Mouse (Mus musculus) embryonic facial prominence, embryonic 13.5 days (tissue): ENCODE results near the gene Gm42791. TPM values are rescaled to one million over a fixed set of nuclear protein-coding genes. Genes with fewer than 3 reads are reported as not detected.
A peak's percentile ranks its signal among the peaks of the same experiment; 100 is the strongest.

Experiments
- ATAC-seq: fragments of 200-750 bp; cut with Nextera tagmentation; 2 replicates; pipeline ENCODE4 v1.8.0; 2017; ENCODE audit warnings: low read depth; ENCODE audit not compliant: insufficient number of reproducible peaks, insufficient read depth, low FRiP score, low TSS enrichment
- H3K27ac ChIP-seq: fragments of 300-500 bp; sonication (generic); 2 replicates; pipeline ENCODE4 v1.5.1; 2015; ENCODE audit warnings: moderate library complexity, mild to moderate bottlenecking, inconsistent platforms
- H3K27me3 ChIP-seq: fragments of 300-500 bp; sonication (generic); 2 replicates; pipeline ENCODE4 v1.6.1; 2015; ENCODE audit warnings: mild to moderate bottlenecking, inconsistent platforms
- H3K36me3 ChIP-seq: fragments of 300-500 bp; sonication (generic); 2 replicates; pipeline ENCODE4 v1.6.1; 2015; ENCODE audit warnings: mild to moderate bottlenecking, inconsistent platforms
- H3K4me1 ChIP-seq: fragments of 300-500 bp; sonication (generic); 2 replicates; pipeline ENCODE4 v1.6.1; 2015; ENCODE audit warnings: inconsistent platforms
- H3K4me2 ChIP-seq: fragments of 300-500 bp; sonication (generic); 2 replicates; pipeline ENCODE4 v1.6.1; 2015; ENCODE audit warnings: moderate library complexity, mild to moderate bottlenecking, inconsistent platforms
- H3K4me3 ChIP-seq: fragments of 300-500 bp; sonication (generic); 2 replicates; pipeline ENCODE4 v1.5.1; 2015; ENCODE audit warnings: mild to moderate bottlenecking, inconsistent platforms
- H3K9ac ChIP-seq: fragments of 300-500 bp; sonication (generic); 2 replicates; pipeline ENCODE4 v1.6.1; 2015; ENCODE audit warnings: mild to moderate bottlenecking, inconsistent platforms
- H3K9me3 ChIP-seq: fragments of 300-500 bp; sonication (generic); 2 replicates; pipeline ENCODE4 v1.6.1; 2016; ENCODE audit warnings: inconsistent platforms
- WGBS: fragments of 180-500 bp; shearing (Covaris S2); methylation state at CpG from one replicate; pipeline ENCODE4 v1.1.7; 2015; ENCODE audit warnings: mixed read lengths; 5-methylcytosine and 5-hydroxymethylcytosine counted together
- polyA plus RNA-seq: library from polyadenylated mRNA; unstranded; fragments of >200 nt; fragmentation: Nextera tagmentation; extraction: Ambion mirVana; gene quantifications from 2 replicates; pipeline ENCODE4 v1.2.1, GENCODE M21; 2015

The Gm42791 gene
- polyA plus RNA-seq, 1 experiment from 2014 or later = 1.6 TPM

DNA sequence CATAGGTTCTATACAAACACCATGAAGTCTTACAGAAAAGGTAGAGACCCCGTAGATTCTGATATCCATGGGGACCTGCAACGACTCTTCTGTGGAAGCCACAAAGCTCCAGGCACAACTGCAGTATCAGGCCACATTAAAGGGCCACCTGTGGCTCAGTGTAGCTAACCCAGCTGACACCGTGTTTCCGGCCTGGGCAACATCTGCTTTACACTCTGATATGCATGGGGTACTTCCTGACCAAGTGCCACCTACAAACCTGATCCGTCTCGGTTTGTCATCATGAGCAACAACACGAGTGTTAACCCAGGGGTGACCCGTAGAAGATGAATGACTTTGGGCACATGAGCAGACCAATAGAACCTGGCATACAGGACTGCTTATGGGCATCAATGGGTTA, 18.1 kb downstream of the Gm42791 start:
- no peak overlapping the region for H3K27ac ChIP-seq
- H3K36me3 ChIP-seq = no peaks in the 10 kb centered on the region
- WGBS = 77% methylated on average over 8 of the region's 8 CpGs
- H3K4me2 ChIP-seq = no peak overlapping the region
- no peak overlapping the region for H3K4me3 ChIP-seq
- no peaks in the 10 kb centered on the region for H3K27me3 ChIP-seq
- no peaks in the 10 kb centered on the region for H3K9me3 ChIP-seq
- H3K9ac ChIP-seq = no peak overlapping the region
- no peak for ATAC-seq
- peaks cover 31% of the 10 kb centered on the region for H3K4me1 ChIP-seq

DNA sequence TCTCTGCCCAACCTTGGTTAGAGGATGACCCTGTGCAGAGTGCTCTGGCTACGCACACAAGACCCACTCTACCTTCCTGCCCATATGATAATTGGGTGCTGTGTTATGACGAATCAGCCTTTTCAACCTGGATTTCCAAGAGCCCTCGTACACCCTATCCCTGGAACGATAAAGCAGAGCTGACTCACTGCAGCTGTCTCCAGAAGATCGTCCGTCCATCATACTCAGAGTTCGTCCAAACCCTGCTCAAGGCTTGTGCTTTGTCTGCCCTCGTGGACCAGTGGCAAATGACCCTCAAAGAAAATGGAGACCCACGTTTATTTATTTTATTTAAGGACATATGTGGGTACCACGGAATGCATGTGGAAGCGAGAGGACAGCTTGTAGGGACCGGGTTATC, 19.9 kb downstream of the Gm42791 start:
- 90% methylated on average over 12 of the region's 12 CpGs for WGBS
- no peak for ATAC-seq
- Histone ChIP-seq H3K27me3 (no peaks in the 10 kb centered on the region), H3K4me3 (no peak overlapping the region), H3K4me2 (no peak overlapping the region), H3K27ac (no peak overlapping the region), H3K9me3 (no peaks in the 10 kb centered on the region), H3K9ac (no peak overlapping the region), H3K36me3 (no peaks in the 10 kb centered on the region), H3K4me1 (peaks cover 31% of the 10 kb centered on the region)

DNA sequence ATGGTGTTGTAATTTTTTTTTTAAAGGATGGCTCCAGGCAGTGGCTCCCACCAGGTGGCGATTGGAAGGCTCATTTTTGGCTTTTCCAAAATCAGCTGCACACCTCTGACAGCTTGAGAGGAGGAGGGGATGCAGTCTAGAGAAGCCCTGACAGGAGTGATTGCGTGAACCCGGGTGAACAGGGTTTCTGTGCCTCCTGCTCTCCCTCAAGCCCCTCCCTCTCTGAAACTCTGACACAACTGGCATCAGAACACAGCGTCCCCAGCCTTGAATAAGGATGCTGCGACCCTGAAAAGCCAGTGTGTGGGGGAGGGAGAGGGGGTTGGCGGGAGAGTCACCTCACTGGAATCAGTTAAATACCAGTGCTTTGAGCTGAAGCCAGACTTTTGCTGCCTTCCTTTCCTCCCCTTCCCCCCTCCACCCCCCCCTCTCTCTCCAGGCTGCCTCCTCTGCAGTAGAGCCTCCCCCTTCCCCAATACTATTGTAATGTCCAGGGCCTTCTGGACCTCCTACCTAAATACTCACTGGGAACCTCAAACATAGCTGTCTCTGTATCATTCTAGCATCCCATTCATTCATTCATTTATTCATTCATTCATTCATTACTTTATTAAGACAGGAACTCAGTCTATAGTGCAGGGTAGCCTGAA, 21.8 kb downstream of the Gm42791 start:
- no peak for ATAC-seq
- no peak overlapping the region for H3K27ac ChIP-seq
- H3K27me3 ChIP-seq = no peaks in the 10 kb centered on the region
- no peak overlapping the region for H3K9ac ChIP-seq
- WGBS = 1% methylated on average over 6 of the region's 6 CpGs
- H3K4me1 ChIP-seq = peaks cover 33% of the 10 kb centered on the region
- peak overlapping the region; percentile 30; the same call in 1 of the 2 replicates for H3K4me2 ChIP-seq
- H3K36me3 ChIP-seq = no peaks in the 10 kb centered on the region
- no peaks in the 10 kb centered on the region for H3K9me3 ChIP-seq
- H3K4me3 ChIP-seq = no peak overlapping the region

DNA sequence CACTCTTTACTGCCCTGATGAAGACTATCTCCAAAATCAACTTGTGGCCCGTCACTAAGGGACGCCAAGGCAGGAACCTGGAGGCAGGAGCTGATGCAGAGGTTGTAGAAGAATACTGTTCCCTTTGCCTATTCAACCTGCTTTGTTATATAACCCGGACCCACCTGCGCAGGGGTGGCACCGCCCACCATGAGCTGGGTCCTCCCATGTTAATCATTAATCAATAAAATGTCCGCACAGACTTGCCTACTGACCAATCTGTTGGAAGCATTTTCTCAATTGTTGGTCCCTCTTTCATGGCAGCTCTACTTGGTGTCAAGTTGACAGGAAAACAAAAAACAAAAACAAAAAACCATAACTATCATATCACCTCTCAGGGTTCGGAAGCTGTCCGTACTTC, 22.8 kb downstream of the Gm42791 start:
- Histone ChIP-seq H3K4me1 (peaks cover 32% of the 10 kb centered on the region), H3K9me3 (no peaks in the 10 kb centered on the region), H3K36me3 (no peaks in the 10 kb centered on the region), H3K9ac (no peak overlapping the region), H3K4me3 (no peak overlapping the region), H3K27me3 (no peaks in the 10 kb centered on the region), H3K27ac (no peak overlapping the region), H3K4me2 (no peak overlapping the region)
- WGBS = 88% methylated on average over 8 of the region's 8 CpGs
- ATAC-seq = no peak

DNA sequence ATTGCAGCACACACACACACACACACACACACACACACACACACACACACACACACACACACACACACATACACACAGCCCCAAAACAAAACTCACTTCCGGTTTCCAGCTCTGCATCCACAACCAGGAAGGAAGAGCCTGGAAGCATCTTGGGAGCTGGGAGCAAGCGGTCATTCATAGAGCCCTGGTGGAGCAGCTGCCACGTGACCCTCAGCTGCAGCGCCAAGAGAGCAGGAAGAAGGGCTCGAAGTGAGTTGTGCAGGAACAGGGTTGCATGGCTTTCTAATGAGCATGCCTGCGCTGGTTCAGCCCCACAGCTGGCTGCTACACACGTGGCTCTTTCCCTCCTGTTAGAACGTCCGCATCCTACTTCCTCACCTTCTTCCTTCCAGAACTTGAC, 25.3 kb downstream of the Gm42791 start:
- Histone ChIP-seq H3K9ac (no peak overlapping the region), H3K4me2 (peak overlapping the region; percentile 14; the same call in 1 of the 2 replicates), H3K4me3 (no peak overlapping the region), H3K36me3 (no peaks in the 10 kb centered on the region), H3K27ac (peak overlapping the region; percentile 55; the same call in 1 of the 2 replicates), H3K9me3 (no peaks in the 10 kb centered on the region), H3K4me1 (peaks cover 52% of the 10 kb centered on the region), H3K27me3 (no peaks in the 10 kb centered on the region; the same call in 1 of the 2 replicates)
- no peak for ATAC-seq
- 50% methylated on average over 9 of the region's 9 CpGs for WGBS

DNA sequence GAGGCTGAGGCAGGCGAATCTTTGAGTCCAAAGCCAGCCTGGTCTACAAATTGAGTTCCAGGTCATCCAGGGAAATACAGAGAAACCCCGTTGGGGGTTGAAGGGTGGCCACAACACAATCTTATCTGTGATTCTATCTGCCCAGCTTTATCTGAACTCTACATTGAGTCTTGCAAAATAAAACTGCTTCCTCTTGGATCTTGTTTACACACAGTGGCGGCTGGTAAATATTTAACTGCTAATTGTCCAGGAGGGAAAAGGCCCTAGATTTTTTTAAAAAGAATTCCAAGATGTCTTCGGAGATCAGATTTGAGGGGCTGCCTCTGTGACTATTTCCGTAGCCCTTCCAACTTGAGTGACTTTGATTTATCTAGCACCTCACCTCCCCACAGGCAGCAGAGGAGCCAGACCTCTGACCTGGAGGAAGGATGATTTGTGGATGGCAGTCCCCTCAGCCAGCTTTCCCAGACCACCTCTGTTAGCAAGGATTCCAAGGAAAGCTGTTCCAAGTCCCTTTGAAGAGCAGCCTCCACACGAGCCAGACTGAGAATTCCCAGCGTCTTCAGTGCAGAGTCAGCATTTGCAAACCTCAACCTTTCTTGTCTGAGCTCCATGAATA, 25.9 kb downstream of the Gm42791 start:
- 69% methylated on average over 7 of the region's 7 CpGs for WGBS
- H3K36me3 ChIP-seq = no peaks in the 10 kb centered on the region
- no peak for ATAC-seq
- no peaks in the 10 kb centered on the region; the same call in 1 of the 2 replicates for H3K27me3 ChIP-seq
- H3K27ac ChIP-seq = peak overlapping the region; percentile 66
- H3K4me2 ChIP-seq = no peak overlapping the region
- H3K4me3 ChIP-seq = no peak overlapping the region
- H3K9me3 ChIP-seq = no peaks in the 10 kb centered on the region
- H3K9ac ChIP-seq = no peak overlapping the region
- H3K4me1 ChIP-seq = peaks cover 57% of the 10 kb centered on the region

DNA sequence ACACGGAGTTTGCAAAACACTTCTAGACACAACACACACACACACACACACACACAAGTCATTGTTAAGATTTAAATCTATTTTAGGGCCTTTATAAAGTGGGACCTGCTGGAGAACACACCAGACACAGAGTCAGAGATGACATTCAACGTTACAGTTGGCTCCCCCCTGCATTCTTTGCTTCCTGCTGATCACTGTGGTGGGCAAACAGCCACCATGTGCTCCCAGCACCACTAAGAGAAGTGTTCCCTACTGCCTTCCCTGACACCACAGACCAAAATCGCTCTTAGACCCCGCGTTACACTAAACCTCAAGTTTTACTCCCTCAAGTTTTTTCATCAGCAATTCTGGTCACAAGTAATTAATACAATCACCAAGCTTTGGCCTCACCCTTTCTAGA, 26.8 kb downstream of the Gm42791 start:
- no peak for ATAC-seq
- Histone ChIP-seq H3K27me3 (no peaks in the 10 kb centered on the region; the same call in 1 of the 2 replicates), H3K4me2 (no peak overlapping the region), H3K9me3 (no peaks in the 10 kb centered on the region), H3K4me3 (no peak overlapping the region), H3K27ac (no peak overlapping the region), H3K36me3 (no peaks in the 10 kb centered on the region), H3K9ac (no peak overlapping the region), H3K4me1 (peaks cover 53% of the 10 kb centered on the region)
- 65% methylated on average over 5 of the region's 5 CpGs for WGBS

DNA sequence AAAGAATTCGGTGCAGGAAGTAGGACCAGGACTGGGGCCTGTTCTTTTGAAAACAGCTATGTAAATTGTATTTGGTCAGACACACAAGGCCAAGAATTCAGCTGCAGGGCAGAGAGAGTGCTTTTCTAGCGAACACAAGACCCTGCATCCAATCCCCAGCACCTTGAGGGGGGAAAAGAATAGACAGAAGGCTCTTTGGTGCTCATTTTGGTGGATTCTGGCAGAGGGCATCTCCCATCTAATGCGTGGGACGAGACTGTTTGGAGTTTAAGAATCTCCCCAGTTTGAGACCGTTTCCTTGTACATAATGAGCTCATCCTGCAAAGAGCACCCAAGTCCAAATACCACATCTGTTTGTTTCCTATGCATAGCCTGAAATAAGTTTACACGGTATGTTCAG, 28.6 kb downstream of the Gm42791 start:
- no peak overlapping the region for H3K4me3 ChIP-seq
- H3K9ac ChIP-seq = no peak overlapping the region
- H3K27ac ChIP-seq = peak overlapping the region; percentile 76
- WGBS = 30% methylated on average over 6 of the region's 6 CpGs
- H3K27me3 ChIP-seq = no peaks in the 10 kb centered on the region; the same call in 1 of the 2 replicates
- H3K9me3 ChIP-seq = no peaks in the 10 kb centered on the region
- H3K4me2 ChIP-seq = peak overlapping the region; percentile 40; the same call in 1 of the 2 replicates
- ATAC-seq = no peak
- peaks cover 48% of the 10 kb centered on the region for H3K4me1 ChIP-seq
- H3K36me3 ChIP-seq = no peaks in the 10 kb centered on the region

DNA sequence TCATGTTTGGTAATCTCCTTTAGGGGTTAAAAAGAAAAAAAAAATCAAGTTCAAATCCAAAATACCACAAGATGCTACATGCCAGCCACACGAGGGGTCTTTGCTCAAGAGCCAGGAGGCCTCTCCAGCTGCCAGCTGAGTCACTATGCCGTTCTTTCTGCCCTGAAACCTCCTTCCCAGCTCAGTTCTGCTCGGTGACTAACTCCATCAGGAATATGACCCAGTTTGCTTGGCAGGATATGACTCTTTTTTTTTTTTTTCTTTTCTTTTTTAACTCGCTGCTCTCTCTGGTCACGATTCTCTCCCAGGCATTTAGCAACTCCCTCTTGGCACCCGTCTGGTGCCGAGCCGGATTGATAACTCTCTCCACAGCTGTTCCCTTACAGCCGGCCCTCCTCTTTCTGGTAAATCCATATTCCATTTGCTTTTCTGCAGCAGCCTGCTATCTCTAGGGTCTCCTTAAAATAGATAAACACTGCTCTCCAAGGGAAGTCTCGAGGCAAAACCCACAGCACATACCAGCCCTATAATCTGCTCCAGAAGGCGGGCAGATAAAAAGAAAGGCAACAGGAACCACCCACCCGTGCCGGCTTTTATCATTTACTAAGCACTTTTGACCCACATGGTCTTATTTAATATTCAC, 29.1 kb downstream of the Gm42791 start:
- WGBS = 6% methylated on average over 13 of the region's 13 CpGs
- Histone ChIP-seq H3K4me3 (no peak overlapping the region), H3K4me2 (peak overlapping the region; percentile 40), H3K4me1 (peaks cover 48% of the 10 kb centered on the region), H3K9me3 (no peaks in the 10 kb centered on the region), H3K27ac (peak overlapping the region; percentile 76), H3K27me3 (no peaks in the 10 kb centered on the region; the same call in 1 of the 2 replicates), H3K36me3 (no peaks in the 10 kb centered on the region), H3K9ac (0 out of 2 replicates have a peak overlapping the region, but pooled peaks have one; percentile 44)
- ATAC-seq = no peak

DNA sequence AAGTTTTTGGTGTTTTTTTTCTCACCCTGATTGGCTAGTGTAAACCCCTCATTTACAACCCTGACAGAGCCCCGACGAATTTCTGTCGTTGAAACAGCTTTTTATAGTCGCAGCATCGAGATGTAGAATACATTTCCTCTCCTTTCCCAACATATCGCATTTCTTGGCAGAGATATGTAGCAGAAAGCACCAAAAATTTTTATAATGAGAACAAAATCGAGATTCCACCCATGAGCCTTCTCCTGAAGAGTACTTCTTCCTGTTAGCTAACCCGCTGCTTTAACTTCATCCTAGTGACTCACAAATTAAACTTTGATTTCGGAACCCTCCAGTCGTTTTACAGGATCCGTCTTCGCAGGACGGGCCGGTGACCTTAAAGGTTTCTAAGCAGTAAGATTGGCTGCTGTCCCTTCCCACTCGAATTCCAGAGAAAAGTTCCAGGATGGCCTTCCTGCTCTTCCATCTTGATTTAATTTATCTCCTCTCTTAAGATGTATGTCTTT, 29.8 kb downstream of the Gm42791 start:
- no peaks in the 10 kb centered on the region; the same call in 1 of the 2 replicates for H3K27me3 ChIP-seq
- 30% methylated on average over 15 of the region's 15 CpGs for WGBS
- peak overlapping the region; percentile 76 for H3K27ac ChIP-seq
- peaks cover 51% of the 10 kb centered on the region for H3K4me1 ChIP-seq
- H3K4me2 ChIP-seq = peak overlapping the region; percentile 40
- no peak for ATAC-seq
- H3K4me3 ChIP-seq = no peak overlapping the region
- no peaks in the 10 kb centered on the region for H3K36me3 ChIP-seq
- peak overlapping the region; percentile 44; the same call in 1 of the 2 replicates for H3K9ac ChIP-seq
- H3K9me3 ChIP-seq = no peaks in the 10 kb centered on the region

DNA sequence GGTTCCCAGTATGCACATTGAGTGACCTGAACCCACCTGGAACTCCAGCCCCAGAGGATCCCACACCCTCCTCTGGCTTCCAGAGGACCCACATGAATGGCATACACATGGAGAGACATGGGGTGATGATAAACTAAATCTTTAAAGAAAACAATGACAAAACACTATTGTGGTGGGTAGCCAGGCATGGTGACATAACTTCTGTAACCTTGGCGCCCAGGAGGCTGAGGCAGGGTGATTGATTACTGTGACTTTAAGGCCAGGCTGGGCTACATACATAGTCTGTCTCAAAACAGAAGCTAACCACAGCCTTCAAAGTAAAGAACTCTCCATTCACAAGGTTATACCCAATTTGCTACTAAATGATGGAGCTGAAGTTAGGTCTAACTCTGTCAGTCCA, 30.7 kb downstream of the Gm42791 start:
- H3K4me2 ChIP-seq = no peak overlapping the region
- H3K9ac ChIP-seq = no peak overlapping the region
- 93% methylated on average over 1 of the region's 1 CpGs for WGBS
- H3K27ac ChIP-seq = no peak overlapping the region; the same call in 1 of the 2 replicates
- no peak overlapping the region for H3K4me3 ChIP-seq
- no peak for ATAC-seq
- H3K4me1 ChIP-seq = peaks cover 53% of the 10 kb centered on the region
- H3K36me3 ChIP-seq = no peaks in the 10 kb centered on the region
- no peaks in the 10 kb centered on the region; the same call in 1 of the 2 replicates for H3K27me3 ChIP-seq
- no peaks in the 10 kb centered on the region for H3K9me3 ChIP-seq
